Mouse (Mus musculus) forebrain, embryonic 14.5 days (tissue): ENCODE measurements around the gene Arhgef19. TPM values are rescaled to one million over a fixed set of nuclear protein-coding genes. Genes with fewer than 3 reads are reported as not detected.

ENCODE experiments used
- ATAC-seq: fragments of 200-750 bp; cut with Nextera tagmentation; 2 replicates; pipeline ENCODE4 v1.8.0; 2017; ENCODE audit warnings: mild to moderate bottlenecking, moderate library complexity
- DNase-seq: peaks from one replicate; pipeline ENCODE4 v3.0.0-alpha.2; 2015; ENCODE audit warnings: low spot score
- H3K27ac ChIP-seq: fragments of 300-500 bp; sonication (generic); 2 replicates; pipeline ENCODE4 v1.5.1; 2014; ENCODE audit warnings: low read depth, mild to moderate bottlenecking, control low read depth, low read length, moderate library complexity
- H3K27me3 ChIP-seq: fragments of 300-500 bp; sonication (generic); replicated peaks from 2 replicates; pipeline ENCODE4 v1.6.1; 2014; ENCODE audit warnings: low read length, control low read depth, mixed read lengths; ENCODE audit not compliant: control insufficient read depth, insufficient read depth
- H3K36me3 ChIP-seq: fragments of 300-500 bp; sonication (generic); 2 replicates; pipeline ENCODE4 v1.6.1; 2014; ENCODE audit warnings: low read length, control low read depth; ENCODE audit not compliant: control insufficient read depth, insufficient read depth
- H3K4me1 ChIP-seq: fragments of 300-500 bp; sonication (generic); 2 replicates; pipeline ENCODE4 v1.6.1; 2014; ENCODE audit warnings: antibody characterized with exemption, low read length, control low read depth; ENCODE audit not compliant: control insufficient read depth, insufficient read depth
- H3K4me2 ChIP-seq: fragments of 300-500 bp; sonication (generic); 2 replicates; pipeline ENCODE4 v1.6.1; 2014; ENCODE audit warnings: mild to moderate bottlenecking, control low read depth, low read length
- H3K4me3 ChIP-seq: fragments of 300-500 bp; sonication (generic); 2 replicates; pipeline ENCODE4 v1.5.1; 2014; ENCODE audit warnings: low read depth, low read length, control low read depth
- H3K9ac ChIP-seq: fragments of 300-500 bp; sonication (generic); 2 replicates; pipeline ENCODE4 v1.6.1; 2014; ENCODE audit warnings: mild to moderate bottlenecking, low read length, control low read depth, moderate library complexity
- H3K9me3 ChIP-seq: fragments of 300-500 bp; sonication (generic); replicated peaks from 2 replicates; pipeline ENCODE4 v1.6.1; 2016; ENCODE audit warnings: low read length, control low read depth, mixed read lengths; ENCODE audit not compliant: control insufficient read depth
- WGBS: fragments of 180-500 bp; shearing (Covaris S2); extraction: QIAGEN DNeasy Blood & Tissue Kit; methylation state at CpG from one replicate; pipeline ENCODE4 v1.1.7; 2014; 5-methylcytosine and 5-hydroxymethylcytosine counted together
- polyA plus RNA-seq: library from polyadenylated mRNA; unstranded; fragments of >200 nt; fragmentation: Nextera tagmentation; extraction: Ambion mirVana; gene quantifications from 2 replicates; pipeline ENCODE4 v1.2.1, GENCODE M21; 2014

Gene Arhgef19
- polyA plus RNA-seq, 1 experiment from 2014 or later = 0.65 TPM

GRCm38 (mm10) chr4:141274485-141275341, 35.4 kb downstream of the Arhgef19 start:
- peak overlapping the region; percentile 25; the same call in 1 of the 2 replicates for H3K4me2 ChIP-seq
- peak; percentile 56; the same call in 1 of the 2 replicates for ATAC-seq

GRCm38 (mm10) chr4:141277157-141277556, 37.9 kb downstream of the Arhgef19 start:
- H3K27ac ChIP-seq = no peak overlapping the region
- ATAC-seq = no peak
- no peaks in the 10 kb centered on the region; the same call in 1 of the 2 replicates for H3K27me3 ChIP-seq
- no peaks in the 10 kb centered on the region for H3K4me1 ChIP-seq
- H3K4me2 ChIP-seq = no peak overlapping the region
- no peaks in the 10 kb centered on the region for H3K9me3 ChIP-seq
- H3K36me3 ChIP-seq = no peaks in the 10 kb centered on the region
- H3K9ac ChIP-seq = no peak overlapping the region
- WGBS = 81% methylated on average over 8 of the region's 8 CpGs
- no peak overlapping the region for H3K4me3 ChIP-seq
- no peak for DNase-seq

More at GRCm38 (mm10) chr4:141274485-141275341, 35.4 kb downstream of the Arhgef19 start:
- Histone ChIP-seq H3K27me3 (no peaks in the 10 kb centered on the region; the same call in 1 of the 2 replicates), H3K4me1 (no peaks in the 10 kb centered on the region), H3K36me3 (no peaks in the 10 kb centered on the region), H3K9me3 (no peaks in the 10 kb centered on the region), H3K27ac (no peak overlapping the region), H3K9ac (peak overlapping the region; percentile 37), H3K4me3 (no peak overlapping the region)
- DNase-seq = peak; percentile 45
- WGBS = 45% methylated on average over 23 of the region's 23 CpGs

- no peak for ATAC-seq
- Histone ChIP-seq H3K4me2 (no peak overlapping the region), H3K9ac (no peak overlapping the region), H3K4me3 (no peak overlapping the region), H3K27ac (0 out of 2 replicates have a peak overlapping the region, but pooled peaks have one; percentile 29), H3K36me3 (no peaks in the 10 kb centered on the region), H3K4me1 (no peaks in the 10 kb centered on the region), H3K9me3 (no peaks in the 10 kb centered on the region), H3K27me3 (no peaks in the 10 kb centered on the region; the same call in 1 of the 2 replicates)
- WGBS = 65% methylated on average over 7 of the region's 7 CpGs
- no peak for DNase-seq
These were observed 38.9 kb downstream of the Arhgef19 start for GRCm38 (mm10) chr4:141278154-141278553.

GRCm38 (mm10) chr4:141279327-141279726, 40.0 kb downstream of the Arhgef19 start:
- no peak overlapping the region for H3K4me3 ChIP-seq
- DNase-seq = no peak
- H3K27me3 ChIP-seq = no peaks in the 10 kb centered on the region
- H3K4me1 ChIP-seq = no peaks in the 10 kb centered on the region
- no peak overlapping the region for H3K4me2 ChIP-seq
- WGBS = 52% methylated on average over 15 of the region's 15 CpGs
- no peak overlapping the region for H3K9ac ChIP-seq
- no peaks in the 10 kb centered on the region for H3K9me3 ChIP-seq
- ATAC-seq = no peak
- no peak overlapping the region for H3K27ac ChIP-seq
- no peaks in the 10 kb centered on the region for H3K36me3 ChIP-seq

GRCm38 (mm10) chr4:141279783-141280182, 40.5 kb downstream of the Arhgef19 start:
- H3K27me3 ChIP-seq = no peaks in the 10 kb centered on the region
- DNase-seq (no peak), ATAC-seq (no peak)
- no peak overlapping the region for H3K9ac ChIP-seq
- WGBS = 90% methylated on average over 6 of the region's 6 CpGs
- no peaks in the 10 kb centered on the region for H3K36me3 ChIP-seq
- H3K4me2 ChIP-seq = no peak overlapping the region
- no peaks in the 10 kb centered on the region for H3K9me3 ChIP-seq
- H3K27ac ChIP-seq = no peak overlapping the region
- H3K4me3 ChIP-seq = no peak overlapping the region
- no peaks in the 10 kb centered on the region for H3K4me1 ChIP-seq

GRCm38 (mm10) chr4:141280471-141280870, 41.2 kb downstream of the Arhgef19 start:
- Histone ChIP-seq H3K27me3 (0 out of 2 replicates have a peak, but pooled peaks cover 2% of the 10 kb centered on the region), H3K4me3 (no peak overlapping the region), H3K4me2 (no peak overlapping the region), H3K9me3 (no peaks in the 10 kb centered on the region), H3K9ac (no peak overlapping the region), H3K36me3 (no peaks in the 10 kb centered on the region), H3K4me1 (no peaks in the 10 kb centered on the region), H3K27ac (no peak overlapping the region)
- DNase-seq (no peak), ATAC-seq (no peak)
- WGBS = 97% methylated on average over 1 of the region's 1 CpGs

- WGBS = 60% methylated on average over 6 of the region's 6 CpGs
- no peak for ATAC-seq
These were observed 41.9 kb downstream of the Arhgef19 start for GRCm38 (mm10) chr4:141281153-141281552.

GRCm38 (mm10) chr4:141281578-141281977, 42.3 kb downstream of the Arhgef19 start:
- Histone ChIP-seq H3K4me3 (no peak overlapping the region), H3K4me1 (no peaks in the 10 kb centered on the region), H3K9me3 (no peaks in the 10 kb centered on the region), H3K27ac (no peak overlapping the region), H3K27me3 (0 out of 2 replicates have a peak, but pooled peaks cover 3% of the 10 kb centered on the region), H3K4me2 (no peak overlapping the region), H3K9ac (no peak overlapping the region), H3K36me3 (no peaks in the 10 kb centered on the region)
- ATAC-seq (no peak), DNase-seq (no peak)
- WGBS = 100% methylated on average over 1 of the region's 1 CpGs

More at GRCm38 (mm10) chr4:141281153-141281552, 41.9 kb downstream of the Arhgef19 start:
- Histone ChIP-seq H3K4me1 (no peaks in the 10 kb centered on the region), H3K27me3 (0 out of 2 replicates have a peak, but pooled peaks cover 3% of the 10 kb centered on the region), H3K27ac (no peak overlapping the region), H3K9ac (no peak overlapping the region), H3K4me2 (no peak overlapping the region), H3K9me3 (no peaks in the 10 kb centered on the region), H3K4me3 (no peak overlapping the region), H3K36me3 (no peaks in the 10 kb centered on the region)
- DNase-seq = no peak

GRCm38 (mm10) chr4:141282087-141282486, 42.8 kb downstream of the Arhgef19 start:
- no peak for ATAC-seq
- no peak for DNase-seq
- Histone ChIP-seq H3K4me1 (no peaks in the 10 kb centered on the region), H3K4me3 (no peak overlapping the region), H3K27ac (no peak overlapping the region), H3K36me3 (no peaks in the 10 kb centered on the region), H3K4me2 (no peak overlapping the region), H3K9ac (no peak overlapping the region), H3K9me3 (no peaks in the 10 kb centered on the region), H3K27me3 (peaks cover 7% of the 10 kb centered on the region; the same call in 1 of the 2 replicates)
- 71% methylated on average over 3 of the region's 3 CpGs for WGBS
